8 mouse cellular contexts compared by ENCODE assay signal in the genomic region with DNA sequence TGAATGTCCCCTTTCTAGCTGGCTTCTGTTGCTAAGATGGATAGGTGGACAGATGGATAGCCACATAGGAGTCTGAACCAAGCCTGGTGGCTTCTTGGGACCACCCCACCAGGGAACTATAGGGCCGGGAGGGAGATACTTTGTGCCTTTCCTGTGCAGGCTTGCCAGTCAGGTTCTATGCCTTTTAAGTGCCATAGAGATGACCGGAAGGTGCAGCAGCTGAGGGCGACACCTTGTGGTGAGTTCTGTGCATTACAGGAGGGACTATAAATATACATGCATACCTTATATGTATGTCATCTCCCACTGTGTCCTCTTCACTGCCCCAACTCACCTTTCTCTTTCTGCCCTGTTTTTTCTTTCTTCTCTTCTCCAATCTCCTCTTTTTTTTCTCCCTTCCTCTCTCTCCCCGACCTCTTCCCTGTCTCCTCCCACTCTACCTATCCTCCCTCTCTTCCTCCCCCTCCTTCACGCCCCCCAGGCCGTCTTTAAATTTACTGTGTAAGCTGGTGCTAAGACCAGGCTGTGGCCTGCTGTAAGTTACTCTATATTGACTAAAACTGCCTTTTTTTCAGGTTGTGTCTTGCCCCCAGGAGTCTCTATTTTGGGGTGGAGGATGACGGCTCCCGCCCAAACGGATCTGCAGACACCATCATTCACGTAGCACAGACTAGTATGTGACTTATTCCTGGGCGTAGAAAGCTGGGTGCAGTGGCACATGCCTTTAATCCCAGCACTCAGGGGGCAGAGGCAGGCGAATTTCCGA. TPM values are rescaled to one million over a fixed set of nuclear protein-coding genes. Genes with fewer than 3 reads are reported as not detected.
A peak's percentile ranks its signal among the peaks of the same experiment; 100 is the strongest.
DNase-seq lines count a peak whose midpoint lies in the region; ATAC-seq and TF ChIP-seq lines count a peak whose summit lies in the region.

No protein-coding gene starts in this region.

- intact Hi-C loops in gastrocnemius, postnatal 14 days (cut with DNase I; ENCODE audit: low total_unique reads) = loop anchor here (2.0 kb wide), 1 partner anchor 101 kb away; no protein-coding TSS in a partner anchor

- H3K9me3 ChIP-seq in intestine, postnatal 0 days (ENCODE audit: control insufficient read depth) = no peaks in the 10 kb centered on the region
- no peaks in the 10 kb centered on the region for H3K9me3 ChIP-seq in liver, embryonic 16.5 days (replicated peaks; ENCODE audit: control insufficient read depth, low read length)
- H3K9me3 ChIP-seq in neural tube, embryonic 15.5 days (replicated peaks) = no peaks in the 10 kb centered on the region

- no peak overlapping the region for H3K9ac ChIP-seq in intestine, postnatal 0 days (ENCODE audit: low read depth, low read length)
- no peak overlapping the region for H3K9ac ChIP-seq in liver, embryonic 16.5 days (ENCODE audit: low read depth, low read length)
- H3K9ac ChIP-seq in neural tube, embryonic 15.5 days (replicated peaks) = no peak overlapping the region

- H3K36me3 ChIP-seq in intestine, postnatal 0 days (ENCODE audit: control insufficient read depth, insufficient read depth) = peaks cover 19% of the 10 kb centered on the region
- H3K36me3 ChIP-seq in liver, embryonic 16.5 days (ENCODE audit: control insufficient read depth, insufficient read depth) = no peaks in the 10 kb centered on the region
- H3K36me3 ChIP-seq in neural tube, embryonic 15.5 days = peaks cover 21% of the 10 kb centered on the region

- ATAC-seq in intestine, postnatal 0 days = peak; percentile 63
- 0 out of 2 replicates have a peak, but pooled peaks have one; percentile 16 for ATAC-seq in liver, embryonic 16.5 days (ENCODE audit: low read depth)
- peak; percentile 35; the same call in 1 of the 2 replicates for ATAC-seq in neural tube, embryonic 15.5 days (ENCODE audit: low FRiP score)

- no peak overlapping the region for H3K4me2 ChIP-seq in intestine, postnatal 0 days (replicated peaks; ENCODE audit: low read depth)
- no peak overlapping the region for H3K4me2 ChIP-seq in liver, embryonic 16.5 days (ENCODE audit: low read depth, low read length)
- H3K4me2 ChIP-seq in neural tube, embryonic 15.5 days = no peak overlapping the region

- 57% methylated on average over 13 of the region's 13 CpGs for WGBS in intestine, postnatal 0 days
- WGBS in liver, embryonic 16.5 days (ENCODE audit: insufficient replicate concordance) = 50% methylated on average over 13 of the region's 13 CpGs
- WGBS in neural tube, embryonic 15.5 days = 62% methylated on average over 13 of the region's 13 CpGs

- no peaks in the 10 kb centered on the region for H3K27me3 ChIP-seq in intestine, postnatal 0 days (replicated peaks; ENCODE audit: control insufficient read depth, insufficient read depth, low read length)
- H3K27me3 ChIP-seq in liver, embryonic 16.5 days (ENCODE audit: control insufficient read depth, insufficient read depth, low read depth, low read length) = no peaks in the 10 kb centered on the region
- no peaks in the 10 kb centered on the region for H3K27me3 ChIP-seq in neural tube, embryonic 15.5 days (replicated peaks)

- peak; percentile 99 for TF ChIP-seq CTCF in intestine, postnatal 0 days (IDR thresholded peaks at IDR 0.05; ENCODE audit: low read depth)

- H3K4me1 ChIP-seq in intestine, postnatal 0 days (replicated peaks; ENCODE audit: control insufficient read depth, insufficient read depth, low read length) = no peaks in the 10 kb centered on the region
- 0 out of 2 replicates have a peak, but pooled peaks cover 4% of the 10 kb centered on the region for H3K4me1 ChIP-seq in liver, embryonic 16.5 days (ENCODE audit: control insufficient read depth, low read depth, low read length)
- H3K4me1 ChIP-seq in neural tube, embryonic 15.5 days = peaks cover 15% of the 10 kb centered on the region

- H3K27ac ChIP-seq in intestine, postnatal 0 days (ENCODE audit: low read depth, low read length) = no peak overlapping the region
- no peak overlapping the region for H3K27ac ChIP-seq in liver, embryonic 16.5 days (ENCODE audit: low read length)
- H3K27ac ChIP-seq in neural tube, embryonic 15.5 days (replicated peaks) = no peak overlapping the region

- DNase-seq in B cell, adult 2 months = peak; percentile 79
- DNase-seq in NIH3T3 (ENCODE audit: low read depth) = peak; percentile 93
- peak; percentile 84 to 86 for DNase-seq in cerebellum, postnatal 10 days
- DNase-seq in gastrocnemius, postnatal 14 days = peak; percentile 54
- DNase-seq in thymus, postnatal 10 days (ENCODE audit: low spot score in 2 of 2) = peak; percentile 46 to 72

- no peak overlapping the region for H3K4me3 ChIP-seq in intestine, postnatal 0 days (ENCODE audit: low read depth, low read length)
- H3K4me3 ChIP-seq in liver, embryonic 16.5 days (ENCODE audit: low read depth, low read length) = no peak overlapping the region
- no peak overlapping the region for H3K4me3 ChIP-seq in neural tube, embryonic 15.5 days (replicated peaks)

RNA-seq across cellular contexts. Expression of a gene that starts 29.6 kb away (rescaled TPM):
- 10 to 100 TPM in 1 of 2 experiments, 1 to 10 TPM in 1; 9.5 to 10.7 TPM for total RNA-seq in gastrocnemius, postnatal 14 days (2021)
- 42.8 and 46.8 TPM in 2 replicates for polyA plus RNA-seq in intestine, postnatal 0 days (2015; fragmentation: Nextera tagmentation; extraction: Ambion mirVana)
- 9.9 and 11.6 TPM in 2 replicates for polyA plus RNA-seq in liver, embryonic 16.5 days (2015; fragmentation: Nextera tagmentation; extraction: Ambion mirVana)
- polyA plus RNA-seq in neural tube, embryonic 15.5 days (2015; fragmentation: Nextera tagmentation; extraction: Ambion mirVana) = 62.6 and 64.9 TPM in 2 replicates
